ENCODE assay signal across 8 mouse cellular contexts in genomic region chr7:127775837-127776236, GRCm38 (mm10). TPM values are rescaled to one million over a fixed set of nuclear protein-coding genes. Genes with fewer than 3 reads are reported as not detected.
DNase-seq lines count a peak whose midpoint lies in the region; ATAC-seq and TF ChIP-seq lines count a peak whose summit lies in the region.
"Not testable (repeated sequence)": the region's sequence is repeated elsewhere in the genome, so short reads cannot be mapped to it uniquely, and the experiment has no call there.

No protein-coding gene starts in this region.

- ATAC-seq in heart, embryonic 12.5 days (ENCODE audit: insufficient number of reproducible peaks, low FRiP score); hindbrain, postnatal 0 days; limb, embryonic 11.5 days (ENCODE audit: insufficient number of reproducible peaks, low FRiP score, low TSS enrichment, low read depth); midbrain, embryonic 16.5 days; stomach, postnatal 0 days (ENCODE audit: low FRiP score, low TSS enrichment): not testable (repeated sequence)

- not testable (repeated sequence) for TF ChIP-seq EP300 in stomach, postnatal 0 days (optimal IDR thresholded peaks at IDR 0.05)

- peaks cover 63% of the 10 kb centered on the region for H3K4me1 ChIP-seq in erythroblast, embryonic 14.5 days (ENCODE audit: control insufficient read depth)
- peaks cover 18% of the 10 kb centered on the region for H3K4me1 ChIP-seq in heart, embryonic 12.5 days (replicated peaks)
- H3K4me1 ChIP-seq in hindbrain, postnatal 0 days (ENCODE audit: insufficient read depth, low read length); limb, embryonic 11.5 days (ENCODE audit: control insufficient read depth, insufficient read depth, low read length); midbrain, embryonic 16.5 days (ENCODE audit: control insufficient read depth, insufficient read depth, low read length); stomach, postnatal 0 days (replicated peaks; ENCODE audit: control insufficient read depth, insufficient read depth): not testable (repeated sequence)
- H3K4me1 ChIP-seq in lung, adult 2 months (ENCODE audit: control insufficient read depth, insufficient read depth, low read length): peaks cover 11% of the 10 kb centered on the region

- peak overlapping the region; percentile 94 for H3K4me2 ChIP-seq in heart, embryonic 12.5 days
- peak overlapping the region; percentile 76 for H3K4me2 ChIP-seq in hindbrain, postnatal 0 days (ENCODE audit: low read depth, low read length)
- H3K4me2 ChIP-seq in limb, embryonic 11.5 days (ENCODE audit: low read depth, severe bottlenecking): peak overlapping the region; percentile 76
- peak overlapping the region; percentile 63 for H3K4me2 ChIP-seq in midbrain, embryonic 16.5 days (ENCODE audit: low read length)
- peak overlapping the region; percentile 62 for H3K4me2 ChIP-seq in stomach, postnatal 0 days (replicated peaks; ENCODE audit: low read depth)

- H3K9me3 ChIP-seq in erythroblast, embryonic 14.5 days (ENCODE audit: control insufficient read depth, low read length); heart, embryonic 12.5 days (replicated peaks); hindbrain, postnatal 0 days (ENCODE audit: low read length); limb, embryonic 11.5 days (ENCODE audit: control insufficient read depth, low read length); midbrain, embryonic 16.5 days (replicated peaks; ENCODE audit: control insufficient read depth, low read length, poor library complexity, severe bottlenecking); stomach, postnatal 0 days (ENCODE audit: control insufficient read depth, low read length): not testable (repeated sequence)

- TF ChIP-seq CTCF in hindbrain, postnatal 0 days (IDR thresholded peaks at IDR 0.05; ENCODE audit: low read depth); lung, adult 2 months (IDR thresholded peaks at IDR 0.05; ENCODE audit: insufficient read depth, low read length); stomach, postnatal 0 days (IDR thresholded peaks at IDR 0.05; ENCODE audit: low read depth): not testable (repeated sequence)

- peak overlapping the region; percentile 96 for H3K9ac ChIP-seq in heart, embryonic 12.5 days
- H3K9ac ChIP-seq in hindbrain, postnatal 0 days (replicated peaks; ENCODE audit: low read length): peak overlapping the region; percentile 84; the same call in 1 of the 2 replicates
- not testable (repeated sequence) for H3K9ac ChIP-seq in limb, embryonic 11.5 days (ENCODE audit: low read length)
- peak overlapping the region; percentile 91 for H3K9ac ChIP-seq in midbrain, embryonic 16.5 days (ENCODE audit: low read depth, low read length)
- peak overlapping the region; percentile 93 for H3K9ac ChIP-seq in stomach, postnatal 0 days (ENCODE audit: low read length)

- not testable (repeated sequence) for H3K27me3 ChIP-seq in erythroblast, embryonic 14.5 days (ENCODE audit: control insufficient read depth); heart, embryonic 12.5 days (replicated peaks); hindbrain, postnatal 0 days (ENCODE audit: insufficient read depth, low read length); limb, embryonic 11.5 days (ENCODE audit: control insufficient read depth, insufficient read depth, low read length); midbrain, embryonic 16.5 days (ENCODE audit: control insufficient read depth, insufficient read depth, low read depth, low read length); stomach, postnatal 0 days (ENCODE audit: control insufficient read depth, insufficient read depth, low read length)

- DNase-seq in adrenal gland, postnatal 14 days: peak; percentile 27
- not testable (repeated sequence) for DNase-seq in hindbrain, postnatal 0 days (ENCODE audit: low spot score); limb, embryonic 11.5 days (ENCODE audit: low spot score); lung, adult 2 months; stomach, postnatal 0 days (ENCODE audit: low spot score)

- peak overlapping the region; percentile 99; the same call in 1 of the 2 replicates for H3K27ac ChIP-seq in heart, embryonic 12.5 days (ENCODE audit: poor library complexity, severe bottlenecking)
- peak overlapping the region; percentile 88 for H3K27ac ChIP-seq in hindbrain, postnatal 0 days
- not testable (repeated sequence) for H3K27ac ChIP-seq in limb, embryonic 11.5 days (replicated peaks; ENCODE audit: low read depth, low read length)
- H3K27ac ChIP-seq in midbrain, embryonic 16.5 days (ENCODE audit: low read length): peak overlapping the region; percentile 98
- peak overlapping the region; percentile 98; the same call in 1 of the 2 replicates for H3K27ac ChIP-seq in stomach, postnatal 0 days (replicated peaks)

- WGBS in heart, embryonic 12.5 days: 70% methylated on average over 7 of the region's 7 CpGs
- 71% methylated on average over 7 of the region's 7 CpGs for WGBS in hindbrain, postnatal 0 days
- WGBS in limb, embryonic 11.5 days: 75% methylated on average over 7 of the region's 7 CpGs
- 63% methylated on average over 7 of the region's 7 CpGs for WGBS in lung, adult 2 months
- WGBS in midbrain, embryonic 16.5 days: 73% methylated on average over 7 of the region's 7 CpGs
- 71% methylated on average over 7 of the region's 7 CpGs for WGBS in stomach, postnatal 0 days

- peak overlapping the region; percentile 78 for H3K4me3 ChIP-seq in erythroblast, embryonic 14.5 days (replicated peaks)
- H3K4me3 ChIP-seq in heart, embryonic 12.5 days: peak overlapping the region; percentile 99
- H3K4me3 ChIP-seq in hindbrain, postnatal 0 days (ENCODE audit: low read length): peak overlapping the region; percentile 68
- H3K4me3 ChIP-seq in limb, embryonic 11.5 days (ENCODE audit: low read depth, low read length): peak overlapping the region; percentile 70
- peak overlapping the region; percentile 69 for H3K4me3 ChIP-seq in lung, adult 2 months (replicated peaks; ENCODE audit: extremely low read depth, low read depth, low read length)
- peak overlapping the region; percentile 86 for H3K4me3 ChIP-seq in midbrain, embryonic 16.5 days (ENCODE audit: low read depth, low read length)
- H3K4me3 ChIP-seq in stomach, postnatal 0 days (ENCODE audit: low read depth, low read length): peak overlapping the region; percentile 90

- TF ChIP-seq POLR2A in lung, adult 2 months (IDR thresholded peaks at IDR 0.05; ENCODE audit: borderline replicate concordance, extremely low read depth, low read depth, low read length): not testable (repeated sequence)

- peaks cover 28% of the 10 kb centered on the region for H3K36me3 ChIP-seq in erythroblast, embryonic 14.5 days (ENCODE audit: control insufficient read depth)
- peaks cover 26% of the 10 kb centered on the region for H3K36me3 ChIP-seq in heart, embryonic 12.5 days
- H3K36me3 ChIP-seq in hindbrain, postnatal 0 days (ENCODE audit: insufficient read depth, low read length): peaks cover 14% of the 10 kb centered on the region
- not testable (repeated sequence) for H3K36me3 ChIP-seq in limb, embryonic 11.5 days (ENCODE audit: control insufficient read depth, insufficient read depth, low read length); midbrain, embryonic 16.5 days (ENCODE audit: control insufficient read depth, insufficient read depth, low read length); stomach, postnatal 0 days (ENCODE audit: control insufficient read depth, insufficient read depth, low read length)

RNA-seq across cellular contexts. Expression of gene Setd1a, which starts 0.6 kb away (rescaled TPM):
- 37.7 and 46.2 TPM in 2 replicates for total RNA-seq in adrenal gland, postnatal 14 days (2021)
- polyA plus RNA-seq in erythroblast, embryonic 14.5 days (2012): 4.7 and 6.0 TPM in 2 replicates
- polyA plus RNA-seq in heart, embryonic 12.5 days (2016; fragmentation: Nextera tagmentation; extraction: Ambion mirVana): 12.1 and 14.6 TPM in 2 replicates
- total RNA-seq in hindbrain, postnatal 0 days (2014; rRNA removed): 17.8 and 18.2 TPM in 2 replicates
- 10.5 and 16.0 TPM in 2 replicates for polyA plus RNA-seq in hindbrain, postnatal 0 days (2015; fragmentation: Nextera tagmentation; extraction: Ambion mirVana)
- 31.5 and 38.0 TPM in 2 replicates for polyA plus RNA-seq in limb, embryonic 11.5 days (2014; fragmentation: Nextera tagmentation; extraction: Ambion mirVana)
- 10.8 and 15.6 TPM in 2 replicates for polyA plus RNA-seq in lung, adult 2 months (2012; rRNA removed)
- 12.8 and 18.0 TPM in 2 replicates for polyA plus RNA-seq in midbrain, embryonic 16.5 days (2015; fragmentation: Nextera tagmentation; extraction: Ambion mirVana)
- 6.9 and 8.0 TPM in 2 replicates for polyA plus RNA-seq in stomach, postnatal 0 days (2015; fragmentation: Nextera tagmentation; extraction: Ambion mirVana)

RNA-seq across cellular contexts. Expression of gene Orai3, which starts 6.2 kb away (rescaled TPM):
- total RNA-seq in adrenal gland, postnatal 14 days (2021): 28.1 and 28.3 TPM in 2 replicates
- 0.30 and 0.44 TPM in 2 replicates for polyA plus RNA-seq in erythroblast, embryonic 14.5 days (2012)
- 13.3 and 14.6 TPM in 2 replicates for polyA plus RNA-seq in heart, embryonic 12.5 days (2016; fragmentation: Nextera tagmentation; extraction: Ambion mirVana)
- 20.0 and 35.8 TPM in 2 replicates for total RNA-seq in hindbrain, postnatal 0 days (2014; rRNA removed)
- polyA plus RNA-seq in hindbrain, postnatal 0 days (2015; fragmentation: Nextera tagmentation; extraction: Ambion mirVana): 10.8 and 11.3 TPM in 2 replicates
- 11.7 and 12.3 TPM in 2 replicates for polyA plus RNA-seq in limb, embryonic 11.5 days (2014; fragmentation: Nextera tagmentation; extraction: Ambion mirVana)
- 39.1 and 45.6 TPM in 2 replicates for polyA plus RNA-seq in lung, adult 2 months (2012; rRNA removed)
- 8.8 TPM in 2 replicates for polyA plus RNA-seq in midbrain, embryonic 16.5 days (2015; fragmentation: Nextera tagmentation; extraction: Ambion mirVana)
- polyA plus RNA-seq in stomach, postnatal 0 days (2015; fragmentation: Nextera tagmentation; extraction: Ambion mirVana): 18.6 and 20.0 TPM in 2 replicates

RNA-seq across cellular contexts. Expression of gene Gm49388, which starts 9.6 kb away (rescaled TPM):
- 0.38 and 0.44 TPM in 2 replicates for total RNA-seq in adrenal gland, postnatal 14 days (2021)
- polyA plus RNA-seq in erythroblast, embryonic 14.5 days (2012): 0.39 TPM in 1 of 2 replicates, not detected in the other
- polyA plus RNA-seq in heart, embryonic 12.5 days (2016; fragmentation: Nextera tagmentation; extraction: Ambion mirVana): not detected in 2 replicates
- total RNA-seq in hindbrain, postnatal 0 days (2014; rRNA removed): 0.05 and 2.9 TPM in 2 replicates
- not detected in 2 replicates for polyA plus RNA-seq in hindbrain, postnatal 0 days (2015; fragmentation: Nextera tagmentation; extraction: Ambion mirVana)
- polyA plus RNA-seq in limb, embryonic 11.5 days (2014; fragmentation: Nextera tagmentation; extraction: Ambion mirVana): not detected in 2 replicates
- polyA plus RNA-seq in lung, adult 2 months (2012; rRNA removed): not detected in 2 replicates
- polyA plus RNA-seq in midbrain, embryonic 16.5 days (2015; fragmentation: Nextera tagmentation; extraction: Ambion mirVana): not detected in 2 replicates
- not detected in 2 replicates for polyA plus RNA-seq in stomach, postnatal 0 days (2015; fragmentation: Nextera tagmentation; extraction: Ambion mirVana)

RNA-seq across cellular contexts. Expression of gene Hsd3b7, which starts 24.6 kb away (rescaled TPM):
- total RNA-seq in adrenal gland, postnatal 14 days (2021): 38.0 and 69.3 TPM in 2 replicates
- polyA plus RNA-seq in erythroblast, embryonic 14.5 days (2012): 0.43 and 0.50 TPM in 2 replicates
- 19.0 and 21.1 TPM in 2 replicates for polyA plus RNA-seq in heart, embryonic 12.5 days (2016; fragmentation: Nextera tagmentation; extraction: Ambion mirVana)
- 11.0 and 12.1 TPM in 2 replicates for total RNA-seq in hindbrain, postnatal 0 days (2014; rRNA removed)
- 10.3 and 11.3 TPM in 2 replicates for polyA plus RNA-seq in hindbrain, postnatal 0 days (2015; fragmentation: Nextera tagmentation; extraction: Ambion mirVana)
- polyA plus RNA-seq in limb, embryonic 11.5 days (2014; fragmentation: Nextera tagmentation; extraction: Ambion mirVana): 7.0 and 8.0 TPM in 2 replicates
- 79.4 and 81.7 TPM in 2 replicates for polyA plus RNA-seq in lung, adult 2 months (2012; rRNA removed)
- polyA plus RNA-seq in midbrain, embryonic 16.5 days (2015; fragmentation: Nextera tagmentation; extraction: Ambion mirVana): 8.4 and 10.3 TPM in 2 replicates
- 31.7 and 32.3 TPM in 2 replicates for polyA plus RNA-seq in stomach, postnatal 0 days (2015; fragmentation: Nextera tagmentation; extraction: Ambion mirVana)

RNA-seq across cellular contexts. Expression of gene Fbxl19, which starts 31.5 kb away (rescaled TPM):
- total RNA-seq in adrenal gland, postnatal 14 days (2021): 12.8 and 14.5 TPM in 2 replicates
- polyA plus RNA-seq in erythroblast, embryonic 14.5 days (2012): 8.2 and 9.9 TPM in 2 replicates
- 3.4 and 3.7 TPM in 2 replicates for polyA plus RNA-seq in heart, embryonic 12.5 days (2016; fragmentation: Nextera tagmentation; extraction: Ambion mirVana)
- total RNA-seq in hindbrain, postnatal 0 days (2014; rRNA removed): 191 and 192 TPM in 2 replicates
- polyA plus RNA-seq in hindbrain, postnatal 0 days (2015; fragmentation: Nextera tagmentation; extraction: Ambion mirVana): 6.8 and 7.0 TPM in 2 replicates
- polyA plus RNA-seq in limb, embryonic 11.5 days (2014; fragmentation: Nextera tagmentation; extraction: Ambion mirVana): 9.8 and 10.9 TPM in 2 replicates
- 25.9 and 27.3 TPM in 2 replicates for polyA plus RNA-seq in lung, adult 2 months (2012; rRNA removed)
- 7.4 and 8.0 TPM in 2 replicates for polyA plus RNA-seq in midbrain, embryonic 16.5 days (2015; fragmentation: Nextera tagmentation; extraction: Ambion mirVana)
- 1.1 and 1.9 TPM in 2 replicates for polyA plus RNA-seq in stomach, postnatal 0 days (2015; fragmentation: Nextera tagmentation; extraction: Ambion mirVana)
